Mouse (Mus musculus) liver, embryonic 14.5 days (tissue): ENCODE data around the gene Myl6b. TPM values are rescaled to one million over a fixed set of nuclear protein-coding genes. Genes with fewer than 3 reads are reported as not detected.
A peak's percentile ranks its signal among the peaks of the same experiment; 100 is the strongest.
"Not testable (repeated sequence)": the region's sequence is repeated elsewhere in the genome, so short reads cannot be mapped to it uniquely, and the experiment has no call there.

Experiments used
- ATAC-seq: fragments of 200-750 bp; cut with Nextera tagmentation; 2 replicates; pipeline ENCODE4 v1.8.0; 2017; ENCODE audit warnings: moderate number of reproducible peaks, mild to moderate bottlenecking, moderate library complexity; ENCODE audit not compliant: insufficient read depth
- DNase-seq, 3 experiments: peaks; one replicate each; pipeline ENCODE4 v3.0.0-alpha.2; 2012 to 2013; ENCODE audit warnings: low read depth in 3 of 3, low spot score in 3 of 3
- H3K27ac ChIP-seq: fragments of 300-500 bp; sonication (generic); 2 replicates; pipeline ENCODE4 v1.5.1; 2014; ENCODE audit warnings: moderate library complexity, mild to moderate bottlenecking, control low read depth, inconsistent platforms
- H3K27me3 ChIP-seq: fragments of 300-500 bp; sonication (generic); 2 replicates; pipeline ENCODE4 v1.6.1; 2014; ENCODE audit warnings: mild to moderate bottlenecking, low read length, moderate library complexity; ENCODE audit not compliant: control insufficient read depth, insufficient read depth
- H3K36me3 ChIP-seq: fragments of 300-500 bp; sonication (generic); replicated peaks from 2 replicates; pipeline ENCODE4 v1.6.1; 2014; ENCODE audit warnings: low read depth; ENCODE audit not compliant: control insufficient read depth, insufficient read depth
- H3K4me1 ChIP-seq, 2 experiments: fragments of 200-500 bp in 1 of 2; fragments of 300-500 bp in 1 of 2; sonication (generic) in 1 of 2; replicated peaks; 2 replicates each; pipeline ENCODE4 v1.6.1; 2012 to 2014; ENCODE audit warnings: antibody characterized with exemption in 1 of 2, inconsistent platforms in 1 of 2, low read length in 1 of 2; ENCODE audit not compliant: control insufficient read depth in 2 of 2, insufficient read depth in 2 of 2
- H3K4me2 ChIP-seq: fragments of 300-500 bp; sonication (generic); 2 replicates; pipeline ENCODE4 v1.6.1; 2014; ENCODE audit warnings: low read depth, mild to moderate bottlenecking, control low read depth, moderate library complexity
- H3K4me3 ChIP-seq, 2 experiments: fragments of 200-500 bp in 1 of 2; fragments of 300-500 bp in 1 of 2; sonication (generic) in 1 of 2; 2 replicates each; pipeline ENCODE4 v1.5.1; 2012 to 2014; ENCODE audit warnings: low read depth in 2 of 2, low read length in 2 of 2, mild to moderate bottlenecking in 2 of 2, control low read depth in 1 of 2, inconsistent platforms in 1 of 2, moderate library complexity in 1 of 2; ENCODE audit not compliant: insufficient read depth in 1 of 2
- H3K9ac ChIP-seq: fragments of 300-500 bp; sonication (generic); replicated peaks from 2 replicates; pipeline ENCODE4 v1.6.1; 2014; ENCODE audit warnings: mild to moderate bottlenecking, control low read depth, moderate library complexity
- H3K9me3 ChIP-seq: fragments of 300-500 bp; sonication (generic); 2 replicates; pipeline ENCODE4 v1.6.1; 2016; ENCODE audit warnings: low read length, mixed read lengths; ENCODE audit not compliant: control insufficient read depth
- CTCF ChIP-seq: IDR thresholded peaks from 2 replicates; pipeline ENCODE4 v1.5.1; 2016; ENCODE audit warnings: antibody characterized with exemption, low read depth, control low read depth
- EP300 ChIP-seq: IDR thresholded peaks from 2 replicates; pipeline ENCODE4 v1.6.1; 2016; ENCODE audit warnings: antibody characterized with exemption, low read depth
- WGBS: fragments of 180-500 bp; shearing (Covaris S2); extraction: QIAGEN DNeasy Blood & Tissue Kit; methylation state at CpG from one replicate; pipeline ENCODE4 v1.1.7; 2014; ENCODE audit not compliant: insufficient replicate concordance; 5-methylcytosine and 5-hydroxymethylcytosine counted together
- polyA plus RNA-seq, 2 experiments: library from polyadenylated mRNA; depleted of rRNA in 1 of 2; stranded (reverse) in 1 of 2; unstranded in 1 of 2; fragments of >200 nt; fragmentation: Nextera tagmentation in 1 of 2; extraction: Ambion mirVana in 1 of 2; gene quantifications; 2 replicates each; pipeline versions ENCODE4 v1.2.1 to v1.2.3; 2012 to 2014

The Myl6b gene
- polyA plus RNA-seq, 2 experiments, result 0.72 to 1.2 TPM

- WGBS, result 22% methylated on average over 12 of the region's 12 CpGs
- H3K4me2 ChIP-seq, result peak overlapping the region; percentile 68
- no peaks in the 10 kb centered on the region for H3K9me3 ChIP-seq
- peaks cover 13 to 27% of the 10 kb centered on the region in 2 experiments for H3K4me1 ChIP-seq
- H3K27ac ChIP-seq, result peak overlapping the region; percentile 88
- ATAC-seq, result peak; percentile 47
- no peak for TF ChIP-seq EP300
- peaks cover 29% of the 10 kb centered on the region for H3K36me3 ChIP-seq
- H3K27me3 ChIP-seq, result no peaks in the 10 kb centered on the region
- H3K4me3 ChIP-seq, result peak overlapping the region; percentile 92 to 99
- peak in 2 of 3 experiments; percentile 39 to 40 for DNase-seq
- H3K9ac ChIP-seq, result peak overlapping the region; percentile 96
These were observed 5.7 kb downstream of the Myl6b start for GRCm38 (mm10) chr10:128492633-128493311.

DNA sequence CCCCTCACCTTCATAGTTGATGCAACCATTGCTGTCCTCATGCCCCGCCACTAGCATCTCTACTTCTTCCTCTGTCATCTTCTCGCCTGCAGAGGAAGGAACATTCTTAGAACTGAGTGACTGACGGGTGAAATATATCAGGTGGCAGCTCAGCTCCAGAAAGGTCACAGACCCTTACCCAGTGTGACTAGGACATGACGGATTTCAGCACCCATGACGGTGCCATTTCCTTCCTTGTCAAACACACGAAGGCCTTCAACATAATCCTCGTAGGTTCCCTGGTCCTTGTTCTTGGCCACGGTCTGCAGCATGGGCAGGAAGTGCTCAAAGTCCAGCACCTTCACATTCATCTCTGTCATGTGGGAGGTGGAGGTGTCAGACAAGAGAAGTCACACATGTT lies 6.4 kb downstream of the Myl6b start:
- H3K4me1 ChIP-seq, result peaks cover 13 to 27% of the 10 kb centered on the region in 2 experiments
- 45% methylated on average over 8 of the region's 8 CpGs for WGBS
- H3K9me3 ChIP-seq, result not testable (repeated sequence)

GRCm38 (mm10) chr10:128491495-128491894 lies 7.0 kb downstream of the Myl6b start:
- Histone ChIP-seq H3K4me3 (peak overlapping the region in 1 of 2 experiments; percentile 92; a peak in 2 of 4 replicates), H3K4me1 (peaks cover 13 to 27% of the 10 kb centered on the region in 2 experiments), H3K36me3 (peaks cover 37% of the 10 kb centered on the region), H3K27ac (no peak overlapping the region), H3K9ac (no peak overlapping the region; the same call in 1 of the 2 replicates), H3K9me3 (no peaks in the 10 kb centered on the region), H3K4me2 (peak overlapping the region; percentile 68), H3K27me3 (no peaks in the 10 kb centered on the region)
- TF ChIP-seq EP300, result no peak
- TF ChIP-seq CTCF, result no peak
- DNase-seq (no peak), ATAC-seq (no peak)
- 50% methylated on average over 6 of the region's 6 CpGs for WGBS

More for the DNA sequence above, 6.4 kb downstream of the Myl6b start:
- H3K27me3 ChIP-seq, H3K27ac ChIP-seq, ATAC-seq, DNase-seq: not testable (repeated sequence)
- peak overlapping the region; percentile 68 for H3K4me2 ChIP-seq
- peak overlapping the region; percentile 92 to 99 for H3K4me3 ChIP-seq
- H3K9ac ChIP-seq, result peak overlapping the region; percentile 96
- H3K36me3 ChIP-seq, result peaks cover 36% of the 10 kb centered on the region

DNA sequence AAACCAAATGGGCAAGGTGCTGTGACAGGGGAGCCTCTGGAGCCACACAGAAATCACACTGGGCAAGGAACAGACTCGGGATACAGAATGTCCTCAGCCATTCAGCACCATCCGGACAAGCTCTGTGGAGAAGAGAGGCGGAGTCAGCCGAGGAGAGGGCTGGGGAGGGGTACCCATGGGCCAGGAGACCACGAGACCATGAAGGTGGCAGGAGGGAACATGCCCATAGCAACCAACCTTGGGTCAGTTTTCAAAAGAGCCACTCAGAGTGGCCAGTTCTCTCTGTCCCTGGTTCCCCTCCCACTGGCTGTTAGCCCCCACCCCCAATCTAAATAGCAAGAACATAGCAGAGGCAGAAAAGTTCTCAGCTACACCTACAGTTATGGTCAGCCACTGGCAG lies 7.6 kb downstream of the Myl6b start:
- WGBS, result 66% methylated on average over 5 of the region's 5 CpGs
- H3K4me2 ChIP-seq, result no peak overlapping the region
- H3K4me1 ChIP-seq, result peaks cover 13 to 27% of the 10 kb centered on the region in 2 experiments

DNA sequence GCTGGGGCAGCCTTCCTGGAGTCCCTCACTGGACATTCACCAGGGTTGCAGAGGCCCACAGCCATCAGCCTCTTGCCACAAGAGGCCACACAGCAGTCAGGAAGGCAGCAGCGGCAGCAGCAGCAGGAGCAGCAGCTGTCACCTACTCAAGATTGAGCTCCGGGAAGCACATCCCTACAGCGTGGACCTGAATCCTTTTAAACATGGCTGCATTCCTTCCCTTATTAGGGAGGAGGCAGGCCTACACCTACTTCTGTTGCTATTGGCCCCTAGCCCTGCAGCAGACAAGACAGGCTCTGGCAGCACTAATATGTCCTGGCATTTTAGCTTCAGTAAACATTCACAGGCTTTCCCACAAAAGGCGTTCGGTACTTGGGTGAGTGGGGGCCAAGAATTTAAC lies 8.3 kb downstream of the Myl6b start:
- Histone ChIP-seq H3K27me3 (no peaks in the 10 kb centered on the region), H3K4me1 (peaks cover 12 to 26% of the 10 kb centered on the region in 2 experiments), H3K27ac (no peak overlapping the region), H3K9ac (no peak overlapping the region), H3K4me3 (no peak overlapping the region), H3K9me3 (no peaks in the 10 kb centered on the region), H3K4me2 (no peak overlapping the region), H3K36me3 (peaks cover 45% of the 10 kb centered on the region)
- ATAC-seq (no peak), DNase-seq (no peak)
- TF ChIP-seq EP300 (no peak), CTCF (no peak)
- WGBS, result 82% methylated on average over 5 of the region's 5 CpGs

More for the DNA sequence above, 7.6 kb downstream of the Myl6b start:
- Histone ChIP-seq H3K9ac (no peak overlapping the region), H3K4me3 (no peak overlapping the region), H3K9me3 (no peaks in the 10 kb centered on the region), H3K27ac (no peak overlapping the region), H3K36me3 (peaks cover 39% of the 10 kb centered on the region), H3K27me3 (no peaks in the 10 kb centered on the region)
- DNase-seq (no peak), ATAC-seq (no peak)
- TF ChIP-seq CTCF (no peak), EP300 (no peak)
